Mouse (Mus musculus): ENCODE data around the gene Larp4b.

DNA sequence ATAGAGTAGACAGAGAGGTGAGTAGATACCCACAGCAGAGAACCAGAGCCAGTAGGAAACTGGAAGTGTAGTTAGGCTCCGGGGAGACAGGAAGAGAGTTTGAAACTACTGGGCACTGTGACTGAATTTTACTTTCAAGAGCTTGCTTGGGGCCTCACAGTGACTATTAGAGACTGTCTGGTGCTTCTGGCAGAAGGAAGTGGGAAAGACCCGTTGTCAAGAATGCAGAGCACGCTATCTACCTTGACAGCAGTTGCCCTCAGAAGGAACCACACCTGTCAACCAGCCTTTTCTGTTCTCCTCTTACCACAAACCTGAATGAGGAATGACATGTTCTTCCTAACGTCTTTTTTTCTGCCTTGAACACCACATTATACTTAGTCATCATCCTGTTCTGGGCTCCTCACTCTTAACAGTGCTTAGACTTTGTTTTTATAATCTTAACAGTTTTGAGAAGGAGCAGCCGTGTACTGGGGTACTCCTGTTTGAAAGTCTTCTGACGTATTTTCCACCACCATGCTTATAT, 45.8 kb downstream of the Larp4b start:
- TF ChIP-seq CTCF (IDR thresholded peaks at IDR 0.05; ENCODE audit: insufficient read depth, low read depth, low read length) = no peak
- no peak for TF ChIP-seq POLR2A (IDR thresholded peaks at IDR 0.05; ENCODE audit: insufficient read depth, low read depth, low read length)

Measured in olfactory bulb, adult 2 months (tissue).